Mouse (Mus musculus): ENCODE measurements around the gene Igf2r.

Gene Igf2r

DNA sequence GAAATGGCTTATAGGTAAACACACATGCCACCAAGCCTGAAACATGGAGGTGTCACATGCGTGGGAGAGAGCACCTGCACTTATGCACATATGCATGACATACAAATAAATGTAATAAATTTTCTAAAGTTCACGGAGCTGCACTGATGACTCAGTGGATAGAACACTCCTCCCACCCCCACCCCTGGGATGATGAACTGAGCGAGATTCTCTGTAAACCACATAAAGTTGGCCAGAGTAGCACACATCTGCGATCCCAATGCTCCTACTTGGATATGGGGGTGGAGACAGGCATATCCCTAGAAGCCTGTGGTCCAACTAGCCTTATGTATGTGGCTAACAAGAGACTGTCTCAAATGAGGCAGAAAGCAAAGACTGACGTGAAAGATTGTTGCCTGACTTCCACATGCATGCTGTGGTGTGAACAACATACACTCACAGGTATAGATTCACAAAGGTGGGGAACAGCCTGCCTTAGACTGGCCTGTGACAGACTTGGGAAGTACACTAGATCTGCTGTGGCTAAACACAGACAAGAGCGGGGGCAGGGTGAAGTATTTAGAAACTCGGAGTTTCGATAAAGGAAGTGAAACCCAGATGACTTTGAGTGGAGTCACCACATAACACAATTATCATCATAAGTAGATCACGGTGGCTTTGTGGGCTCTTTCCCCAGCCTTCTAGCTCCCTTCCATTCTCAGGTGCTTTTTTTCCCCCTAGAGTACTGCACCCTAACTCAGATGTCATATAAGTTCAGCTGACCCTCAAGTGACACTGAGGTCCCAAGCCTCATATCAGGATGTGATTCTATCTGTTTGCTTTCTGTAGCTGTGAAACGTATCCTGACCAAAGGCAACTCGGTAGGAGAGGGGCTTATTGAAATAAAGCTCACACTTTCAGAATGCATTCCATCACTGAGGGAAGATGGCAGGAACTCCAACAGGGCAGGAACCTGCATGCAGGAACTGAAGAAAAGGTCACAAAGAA, 13.7 kb upstream of the Igf2r start:
- in situ Hi-C loops (cut with MseI, MboI): no loop called here

DNA sequence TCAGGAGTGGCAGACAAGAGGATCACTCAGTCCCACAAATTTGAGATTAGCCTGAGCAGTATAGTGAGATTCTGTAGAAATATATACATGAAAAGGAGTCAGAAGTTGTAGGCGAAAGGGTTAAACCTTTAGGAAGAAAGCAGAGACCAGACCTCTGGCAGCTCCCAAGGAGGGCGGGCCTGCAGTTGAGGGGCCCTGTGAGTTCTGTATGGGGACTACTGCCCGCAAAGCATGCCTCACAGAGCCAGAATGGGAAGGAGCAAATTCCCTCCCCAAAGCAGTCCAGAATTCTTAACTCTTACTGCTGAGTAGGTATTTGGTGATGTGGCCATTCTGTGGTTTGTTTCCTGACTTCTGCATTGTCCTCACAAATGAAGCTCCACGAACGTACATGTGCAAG, 11.6 kb upstream of the Igf2r start:
- in situ Hi-C loops (cut with MseI, MboI): no loop called here

DNA sequence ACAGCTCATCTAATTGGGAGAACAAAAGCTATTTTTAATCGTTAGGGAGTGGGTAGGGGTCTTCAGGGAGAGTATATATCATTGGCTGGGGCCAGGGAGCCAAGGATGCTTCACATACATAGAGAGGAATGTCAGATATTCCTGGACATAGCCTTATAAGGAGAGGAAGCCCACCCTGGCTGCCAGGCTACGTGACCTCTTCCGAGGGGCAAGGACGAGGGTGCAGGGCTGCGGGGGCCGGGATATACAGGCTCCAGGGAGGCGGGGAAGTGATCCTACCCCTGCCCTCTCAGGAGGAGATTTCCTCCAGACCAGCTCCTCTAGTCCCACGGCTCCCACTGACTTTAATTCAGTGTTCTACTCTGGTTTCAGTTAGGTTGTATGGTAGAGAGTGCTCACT, 10.7 kb upstream of the Igf2r start:
- in situ Hi-C loops (cut with MseI, MboI): no loop called here

DNA sequence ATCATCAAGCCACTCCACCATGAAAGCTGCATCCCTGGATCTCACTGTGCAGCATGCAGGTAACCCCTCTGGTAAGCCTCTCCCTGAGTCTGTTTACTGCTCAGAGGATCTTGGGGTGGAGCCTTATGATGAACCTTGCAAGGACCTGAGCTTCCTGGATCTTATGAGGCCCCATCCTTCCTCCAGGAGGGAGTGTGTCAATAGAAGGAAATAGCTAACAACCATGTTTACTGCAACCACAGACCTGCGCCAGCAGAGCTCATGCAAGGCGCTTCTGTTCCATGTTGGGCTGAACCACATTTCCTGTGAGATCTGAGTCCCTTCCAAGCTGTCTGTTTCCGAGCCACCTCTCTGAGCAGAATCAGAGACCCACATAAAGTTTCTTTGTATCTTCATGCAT, 10.0 kb upstream of the Igf2r start:
- in situ Hi-C loops (cut with MseI, MboI): no loop called here

DNA sequence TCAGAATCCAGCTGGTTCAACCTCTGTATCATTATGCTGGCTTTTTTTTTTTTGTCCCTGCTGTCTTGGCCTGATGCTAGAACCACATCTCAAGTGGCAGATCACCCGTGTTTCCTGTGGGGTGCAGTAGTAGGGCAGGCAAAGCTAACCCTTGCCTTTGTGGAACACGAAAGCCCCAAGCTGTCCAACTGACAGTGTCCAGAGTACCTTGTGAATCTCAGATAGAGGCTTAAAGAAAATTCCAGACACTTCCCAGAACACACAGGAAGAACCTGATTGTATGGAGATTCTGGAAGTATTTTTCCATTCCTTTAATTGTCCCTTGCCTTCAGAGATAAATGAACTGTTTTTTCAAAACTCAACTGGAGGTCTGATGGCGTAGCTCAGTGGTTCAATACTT, 4.5 kb upstream of the Igf2r start:
- in situ Hi-C loops (cut with MseI, MboI): no loop called here

DNA sequence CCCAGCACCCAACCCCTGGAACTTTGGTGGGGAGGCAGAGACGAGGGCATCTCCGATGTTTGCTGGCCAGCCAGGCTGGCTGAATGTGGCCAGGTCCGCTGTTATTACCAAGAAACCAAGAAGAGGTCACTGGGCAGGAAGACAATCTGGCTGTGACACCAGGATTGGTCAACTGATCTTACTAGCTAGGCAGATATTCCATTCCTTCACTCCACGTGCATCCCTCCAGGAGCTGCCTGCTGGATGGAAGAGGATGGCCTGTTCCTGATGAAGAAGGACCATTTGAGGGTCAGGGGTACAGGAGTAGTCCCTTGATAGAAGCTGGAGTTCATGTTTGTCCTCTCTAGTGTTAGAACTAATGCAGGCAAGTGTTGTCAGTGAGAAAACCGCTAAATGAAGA, 1.0 kb upstream of the Igf2r start:
- in situ Hi-C loops (cut with MseI, MboI): no loop called here

DNA sequence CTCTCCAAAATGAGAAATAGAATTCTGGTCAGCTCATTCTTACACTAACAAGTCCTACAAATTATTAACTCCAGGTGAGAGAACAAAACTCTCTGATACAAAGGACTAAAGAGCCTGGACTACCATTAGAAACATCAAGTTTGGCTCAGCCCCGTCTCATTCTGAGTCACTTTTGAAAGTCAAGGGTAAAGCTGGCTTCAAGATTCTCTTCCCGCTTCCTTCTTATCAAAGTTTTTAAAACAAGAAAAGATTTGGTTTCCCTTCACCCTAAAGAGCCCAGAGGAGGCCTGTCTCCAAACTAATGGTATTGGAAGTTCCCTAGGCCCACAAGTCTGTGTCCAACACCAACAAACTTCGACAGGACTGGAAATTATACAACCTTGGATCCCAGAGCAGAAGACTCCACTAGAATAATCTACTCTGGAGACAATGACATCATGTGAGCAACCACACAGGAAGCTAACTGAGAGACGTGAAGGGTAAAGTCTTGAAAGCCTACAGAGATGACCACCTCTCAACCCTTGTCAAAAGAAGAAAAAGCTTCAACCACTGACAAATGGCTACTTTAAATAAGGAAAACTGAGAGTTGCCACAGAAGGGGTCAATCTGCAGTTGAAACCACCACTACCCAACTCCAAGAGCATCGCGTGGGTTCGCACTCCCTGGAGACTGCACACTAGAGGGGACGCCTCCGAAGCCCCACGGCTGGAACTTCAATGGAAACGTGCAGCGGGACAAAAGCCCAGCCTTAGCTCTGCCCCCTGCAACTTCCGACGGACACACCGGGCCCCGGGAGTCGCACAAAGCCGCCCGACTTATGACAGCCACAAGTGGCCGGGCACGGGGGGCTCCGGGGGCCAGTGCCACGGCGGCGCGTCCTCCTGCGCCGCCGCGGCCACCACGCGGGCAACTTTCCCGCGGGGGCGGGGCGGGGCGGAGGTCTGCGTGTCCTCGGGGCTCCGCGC, 767 bp downstream of the Igf2r start:
- in situ Hi-C loops (cut with MseI, MboI): no loop called here

DNA sequence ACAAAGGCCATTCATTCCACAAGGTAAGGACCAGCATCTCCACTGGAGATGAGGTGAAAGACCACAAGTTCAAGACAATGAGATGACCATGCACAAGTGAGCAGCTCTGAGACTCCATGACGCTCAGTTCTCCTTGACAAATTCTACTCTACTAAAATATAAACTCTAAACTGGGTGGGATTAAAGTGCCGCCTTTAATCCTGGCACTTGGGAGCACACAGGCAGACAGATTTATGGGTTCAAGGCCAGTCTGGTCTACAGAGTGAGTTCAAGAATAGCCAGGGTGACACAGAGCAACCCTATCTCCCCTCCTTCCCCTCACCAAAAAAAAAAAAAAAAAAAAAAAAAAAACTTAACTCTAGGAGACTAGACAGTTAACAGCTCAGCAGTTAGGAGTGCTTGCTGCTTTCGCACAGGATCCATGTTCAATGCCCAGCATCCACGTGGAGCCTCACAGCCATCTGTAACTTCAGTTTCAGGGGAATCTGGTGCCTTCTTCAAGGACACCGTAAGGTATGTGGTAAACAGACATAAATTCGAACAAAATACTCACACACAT, 2.1 kb downstream of the Igf2r start:
- in situ Hi-C loops (cut with MseI, MboI): no loop called here

DNA sequence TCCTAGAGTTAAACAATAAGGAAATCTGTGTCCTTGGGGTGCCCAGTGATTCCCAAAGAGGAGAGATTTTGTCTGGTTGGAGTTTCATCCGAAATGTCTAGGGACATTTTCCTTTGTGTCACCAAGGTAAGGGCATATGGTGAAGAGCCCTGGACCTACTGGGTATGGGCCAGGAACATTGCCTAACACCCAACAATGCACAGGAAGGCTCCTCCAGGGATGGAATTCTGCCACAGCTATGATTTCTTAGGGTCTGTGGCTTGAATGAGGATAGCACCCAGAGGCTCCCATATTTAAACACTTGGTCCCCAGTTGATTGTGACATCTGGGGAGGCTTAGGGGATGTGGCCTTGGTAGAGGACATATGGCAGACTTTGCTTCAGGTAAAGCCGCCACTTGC, 6.1 kb downstream of the Igf2r start:
- in situ Hi-C loops (cut with MseI, MboI): no loop called here

DNA sequence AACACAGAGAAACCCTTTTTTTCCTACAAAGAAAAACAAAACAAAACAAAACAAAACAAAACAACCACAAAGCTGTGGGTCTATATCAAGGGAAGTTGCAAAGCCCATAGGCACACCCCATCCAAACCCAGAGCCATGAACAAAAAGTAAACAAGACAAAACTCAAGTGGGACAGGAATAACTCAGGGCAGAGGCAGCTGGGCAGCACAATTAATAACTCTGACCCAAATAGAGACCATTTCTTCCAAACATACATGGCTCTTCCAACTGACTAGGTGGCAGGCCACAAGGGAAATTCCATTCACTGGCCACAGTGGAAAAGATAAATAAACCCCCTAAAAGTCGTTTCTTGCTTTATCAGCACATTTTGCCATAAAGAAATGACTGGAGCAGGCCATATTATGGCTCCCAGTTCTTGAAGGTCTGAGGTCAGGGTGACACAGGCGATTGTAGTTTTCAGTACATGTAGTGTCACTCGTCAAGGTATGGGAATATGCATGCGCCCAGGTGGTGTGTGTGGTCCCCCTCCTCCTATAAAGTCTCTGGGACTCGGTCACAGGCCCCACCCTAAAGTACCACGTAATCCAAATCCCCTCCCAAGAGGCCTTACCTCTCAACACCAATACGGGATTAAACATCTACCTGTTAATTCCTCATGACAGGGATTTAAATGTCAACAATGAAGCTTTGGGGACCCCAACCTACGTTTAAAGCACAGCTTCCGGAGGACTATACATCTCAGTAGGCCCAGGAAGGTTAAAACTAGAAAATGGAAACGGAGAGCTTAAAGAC, 8.9 kb downstream of the Igf2r start:
- in situ Hi-C loops (cut with MseI, MboI): no loop called here

DNA sequence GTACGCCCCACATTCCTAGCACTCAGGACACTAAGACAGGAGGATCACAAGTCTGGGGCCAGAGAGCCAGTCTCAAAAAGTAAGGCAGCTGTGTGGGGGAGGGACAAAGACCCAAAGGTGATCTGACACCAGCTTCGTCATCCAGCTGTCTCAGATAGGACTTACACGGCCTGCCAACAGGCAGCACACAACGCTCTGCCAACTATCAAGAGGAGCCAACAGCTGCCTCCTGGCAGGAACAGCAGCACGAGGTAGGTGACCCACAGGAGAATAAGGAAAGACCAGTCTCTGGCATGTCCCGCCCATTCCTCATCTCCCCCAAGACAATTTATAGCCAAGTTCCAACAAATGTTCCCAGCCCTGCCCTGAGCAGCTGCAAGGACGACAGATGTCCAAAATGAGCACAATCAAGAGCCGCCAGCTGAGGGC, 9.8 kb downstream of the Igf2r start:
- in situ Hi-C loops (cut with MseI, MboI): no loop called here

DNA sequence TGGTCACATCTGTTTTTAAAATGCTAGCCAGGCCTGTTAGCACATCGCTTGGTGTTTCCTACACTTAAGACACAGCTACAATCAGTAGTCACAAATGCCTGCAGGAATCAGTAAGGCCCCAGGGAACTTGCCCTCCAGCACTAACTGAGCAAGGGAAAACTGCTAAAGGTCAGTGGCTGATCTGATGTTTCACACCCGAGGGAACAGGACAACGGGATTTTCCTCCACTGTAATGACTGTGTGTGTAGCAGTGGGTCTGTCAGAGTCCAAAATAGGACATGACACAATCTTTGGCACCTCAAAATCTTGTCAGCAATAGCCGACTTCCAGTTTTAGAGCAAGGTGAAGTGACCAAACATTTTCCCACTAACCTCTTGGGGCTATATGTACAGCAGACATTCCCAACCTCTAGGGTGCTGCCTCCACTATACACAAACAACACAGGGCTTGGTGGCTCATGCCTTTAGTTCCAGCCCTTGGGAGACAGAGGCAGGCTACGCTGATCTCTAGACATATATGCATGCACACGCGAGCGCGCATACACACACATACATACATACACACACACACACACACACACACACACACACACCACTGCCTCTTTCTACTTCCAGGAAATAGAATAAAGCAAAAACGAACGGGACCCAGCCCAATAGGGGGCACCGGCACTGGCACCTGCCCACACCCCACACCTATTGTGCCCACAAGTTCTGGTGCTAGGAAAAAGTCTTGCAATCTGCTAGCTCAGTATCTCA, 10.6 kb downstream of the Igf2r start:
- in situ Hi-C loops (cut with MseI, MboI): no loop called here

DNA sequence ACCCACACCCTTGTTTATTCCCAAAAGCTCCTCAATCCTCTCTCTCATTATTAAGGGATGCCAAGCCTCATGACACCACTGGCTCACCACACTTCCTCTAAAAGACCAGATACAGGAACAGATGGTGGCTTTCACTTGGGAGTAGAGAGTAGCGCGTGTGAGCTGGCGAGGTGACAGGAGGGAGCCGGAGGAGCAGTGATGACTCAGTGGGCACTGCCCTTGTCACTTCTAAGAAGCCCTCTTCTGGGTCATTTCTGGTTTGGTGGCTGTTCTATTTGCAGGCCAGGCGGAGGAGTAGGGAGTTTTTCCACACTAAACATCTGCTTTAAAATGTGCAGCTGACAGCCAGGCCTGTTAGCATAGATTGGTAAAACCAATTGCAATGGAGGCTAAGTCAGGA, 11.5 kb downstream of the Igf2r start:
- in situ Hi-C loops (cut with MseI, MboI): no loop called here

DNA sequence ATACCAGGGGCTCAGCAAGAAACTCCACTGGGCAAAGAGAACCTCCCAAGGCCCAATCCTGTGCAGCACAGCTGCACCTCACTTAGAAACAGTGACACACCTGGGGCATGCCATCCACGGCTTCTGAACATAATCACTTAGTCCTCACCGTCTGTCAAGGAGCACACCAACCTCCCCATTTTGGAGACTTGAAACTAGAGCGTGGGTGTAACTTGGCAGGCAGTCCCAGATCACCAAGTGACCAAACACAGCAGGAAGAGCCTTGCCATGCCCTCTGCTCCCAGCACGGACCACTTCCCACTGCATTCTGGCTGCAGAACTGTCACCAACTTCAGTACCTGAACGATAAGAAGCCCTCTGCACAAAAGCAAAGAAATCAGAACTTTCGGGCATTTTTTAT, 12.3 kb downstream of the Igf2r start:
- in situ Hi-C loops (cut with MseI, MboI): no loop called here

DNA sequence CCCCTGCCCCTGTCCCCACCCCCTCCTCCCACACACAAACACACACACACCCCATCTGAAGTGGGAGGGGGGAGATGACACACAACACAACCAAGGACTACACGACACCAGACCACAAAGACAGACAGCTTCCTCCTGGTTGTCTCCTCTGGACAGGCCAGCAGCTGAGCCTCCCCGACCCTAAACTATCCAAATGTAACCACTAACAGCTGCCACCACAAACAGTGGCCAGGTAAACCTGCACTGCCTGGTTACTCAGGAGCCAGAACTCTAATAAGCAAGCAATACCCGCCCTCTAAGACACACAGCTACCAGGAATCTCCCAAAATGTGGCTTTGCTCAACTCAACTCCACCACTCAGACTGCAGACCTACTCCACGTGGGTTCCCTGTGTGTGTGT, 13.5 kb downstream of the Igf2r start:
- in situ Hi-C loops (cut with MseI, MboI): no loop called here

DNA sequence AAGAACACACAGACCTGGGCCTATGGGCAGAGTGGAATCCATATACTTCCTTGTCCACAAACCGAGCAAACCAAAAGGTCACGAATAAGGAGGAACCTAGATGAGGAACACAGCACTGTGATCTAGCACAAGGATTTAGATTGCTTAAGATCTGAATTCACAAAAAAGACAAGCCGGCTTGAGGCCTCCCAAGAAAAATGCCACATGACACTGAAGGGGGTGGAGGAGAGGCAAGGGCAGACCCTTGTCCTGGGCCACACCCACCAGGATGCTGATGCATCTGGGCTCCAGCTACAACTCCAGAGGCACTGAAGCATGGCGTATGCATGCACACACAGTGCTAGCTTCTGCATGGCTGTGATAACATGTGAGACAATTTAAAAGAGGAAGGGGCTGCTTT, 14.3 kb downstream of the Igf2r start:
- in situ Hi-C loops (cut with MseI, MboI): no loop called here

DNA sequence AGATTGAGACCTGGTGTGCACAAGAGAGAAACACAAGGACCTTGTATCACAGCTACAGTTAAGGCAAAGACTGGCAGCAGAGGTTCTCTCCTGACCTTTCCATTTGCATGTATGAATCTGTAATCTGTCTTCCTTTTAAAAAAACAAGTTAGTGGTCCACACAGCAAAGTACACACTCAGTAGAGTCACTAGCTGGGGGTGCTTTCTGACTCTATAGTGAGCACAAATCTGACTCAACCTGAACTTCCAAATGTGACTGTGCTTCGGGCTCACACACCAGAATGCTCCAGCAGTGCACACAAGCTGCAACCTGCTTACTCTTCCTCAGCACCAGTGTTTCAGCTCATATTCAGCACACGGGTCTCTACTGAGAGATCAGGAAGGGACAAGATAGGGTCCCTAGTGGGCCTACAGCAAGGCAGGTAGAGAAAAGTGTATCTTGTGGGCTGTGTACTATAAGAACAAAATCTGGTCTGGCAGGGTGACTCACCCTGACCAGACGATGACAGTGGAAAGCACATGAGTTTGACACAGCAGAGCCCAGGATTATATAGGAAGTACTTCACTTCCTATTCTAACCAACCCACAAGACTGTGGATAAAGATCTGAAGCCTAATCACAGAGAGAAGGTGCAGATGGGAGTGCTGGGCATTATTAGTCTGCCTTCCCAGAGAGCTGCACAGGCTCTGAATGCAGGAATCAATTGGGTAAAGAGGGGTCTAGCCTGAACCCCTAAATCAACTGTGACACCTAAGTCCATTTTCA, 15.0 kb downstream of the Igf2r start:
- in situ Hi-C loops (cut with MseI, MboI): no loop called here

DNA sequence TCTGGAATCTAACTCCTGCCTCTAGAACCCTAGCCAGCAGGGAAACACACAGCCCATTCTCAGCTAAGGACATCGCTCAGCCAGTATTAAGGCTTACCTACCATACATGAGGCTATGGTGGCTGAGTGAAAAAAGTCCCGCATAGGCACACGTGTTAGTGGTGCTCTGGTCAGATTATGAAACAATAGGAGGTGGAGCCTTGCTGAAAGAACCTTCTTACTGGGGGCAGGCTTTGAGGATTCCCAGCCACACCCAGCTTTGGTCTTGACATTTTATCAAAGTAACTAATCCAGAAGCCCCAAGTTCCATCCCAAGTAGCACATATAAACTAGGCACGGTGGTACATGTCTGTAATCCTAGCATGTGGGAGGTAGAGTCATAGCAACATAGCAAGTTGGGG, 16.4 kb downstream of the Igf2r start:
- in situ Hi-C loops (cut with MseI, MboI): no loop called here

DNA sequence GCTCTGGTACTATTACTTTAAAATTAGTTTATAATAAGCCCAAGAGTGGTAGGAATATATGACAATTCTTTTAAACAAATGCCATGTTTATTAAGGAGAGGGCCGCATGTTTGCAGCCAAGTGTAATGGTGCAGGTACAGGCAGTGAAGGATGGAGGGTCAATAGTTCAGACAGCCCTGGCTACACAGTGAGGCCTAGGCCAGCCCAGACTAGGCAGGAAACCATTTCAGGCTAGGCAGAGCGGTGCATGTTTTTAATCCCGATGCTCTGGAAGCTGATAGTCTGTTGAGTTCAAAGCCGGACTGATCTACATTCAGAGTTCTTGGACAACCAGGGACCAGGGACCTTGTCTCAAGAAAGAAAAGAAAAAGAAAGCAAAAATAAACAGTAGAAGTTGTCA, 17.8 kb downstream of the Igf2r start:
- in situ Hi-C loops (cut with MseI, MboI): no loop called here

DNA sequence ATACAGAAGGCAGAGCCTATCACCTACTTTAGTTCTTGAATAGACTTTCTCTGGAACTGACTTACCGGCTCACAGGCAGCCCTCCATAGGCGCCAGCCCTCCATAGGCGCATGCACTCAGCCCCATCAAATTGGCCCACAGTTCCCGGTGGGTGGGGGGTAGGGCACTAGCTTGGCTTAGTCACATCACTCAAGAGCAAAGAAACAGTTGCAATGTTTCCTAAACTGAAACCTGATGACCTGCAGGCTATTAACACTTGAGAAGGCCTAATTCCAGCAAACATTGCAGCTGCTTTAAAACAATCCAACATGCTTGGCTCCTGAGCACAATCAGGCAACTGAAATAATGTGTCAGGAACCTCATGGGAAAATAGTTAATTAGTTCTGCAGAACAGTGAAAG, 18.2 kb downstream of the Igf2r start:
- in situ Hi-C loops (cut with MseI, MboI): no loop called here

Measured in mouse trophoblast stem cell (cell line).